In the genomic region with DNA sequence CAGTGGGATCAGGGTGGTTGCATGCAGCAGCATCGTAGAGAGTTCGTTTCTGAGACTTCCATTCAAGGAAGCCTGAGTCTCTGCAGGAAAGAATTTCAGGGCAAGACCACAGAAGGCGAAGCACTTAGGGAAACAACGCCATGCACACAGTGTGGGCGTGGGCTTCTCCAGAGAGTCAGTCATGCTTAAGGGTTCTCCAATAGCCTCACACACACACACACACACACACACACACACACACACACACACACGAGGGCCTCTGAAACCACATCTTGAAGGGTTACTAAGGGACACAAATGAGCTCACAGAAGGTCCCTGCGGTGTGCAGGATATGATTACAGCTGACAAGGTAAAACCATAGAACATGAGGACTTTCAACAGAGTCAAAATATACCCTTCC, we compare ENCODE assay signal across 27 mouse cellular contexts. TPM values are rescaled to one million over a fixed set of nuclear protein-coding genes. Genes with fewer than 3 reads are reported as not detected.
DNase-seq lines count a peak whose midpoint lies in the region; ATAC-seq and TF ChIP-seq lines count a peak whose summit lies in the region.
"Had no signal": no experiment of that assay in that cellular context is flagged by ENCODE, and none has a peak within 500 bp of the region (broad histone marks: within the 10 kb centered on the region; RNA-seq: fewer than 3 reads in every experiment).

No protein-coding gene starts in this region.

- 74% methylated on average over 7 of the region's 7 CpGs for WGBS in limb, embryonic 12.5 days
- 85% methylated on average over 7 of the region's 7 CpGs for WGBS in limb, embryonic 10.5 days
- WGBS in lung, postnatal 0 days: 61% methylated on average over 7 of the region's 7 CpGs
- 54% methylated on average over 7 of the region's 7 CpGs for WGBS in lung, adult 2 months
- 60% methylated on average over 7 of the region's 7 CpGs for WGBS in embryonic facial prominence, embryonic 14.5 days

- 0 out of 2 replicates have a peak, but pooled peaks have one; percentile 33 for TF ChIP-seq EP300 in lung, postnatal 0 days (IDR thresholded peaks at IDR 0.05)

- DNase-seq in limb, embryonic 10.5 days (ENCODE audit: low spot score): no peak
- peak; percentile 58 for DNase-seq in lung, postnatal 0 days (ENCODE audit: low spot score)
- no peak for DNase-seq in lung, adult 2 months
- DNase-seq in embryonic facial prominence, embryonic 14.5 days (ENCODE audit: low spot score): peak; percentile 52
- DNase-seq in lung, postnatal 25 days (ENCODE audit: low spot score): peak; percentile 17
- no peak for DNase-seq in layer of hippocampus, postnatal 10 days (ENCODE audit: low spot score in 2 of 2)
- no peak for DNase-seq in natural killer cell, adult 2 months (ENCODE audit: low spot score in 2 of 2)
- DNase-seq: adrenal gland, adult 2 months; adrenal gland, postnatal 14 days; cerebellum, adult 11 months; cerebellum, adult 2 months; cerebellum, adult 9-11 months; cerebellum, postnatal 25 days; gastrocnemius, postnatal 25 days; heart, adult 18-20 months; heart, postnatal 10 days; heart, postnatal 36 days had no signal

- no peak overlapping the region for H3K9ac ChIP-seq in limb, embryonic 12.5 days (replicated peaks)
- no peak overlapping the region for H3K9ac ChIP-seq in lung, postnatal 0 days (replicated peaks; ENCODE audit: low read depth)
- no peak overlapping the region for H3K9ac ChIP-seq in embryonic facial prominence, embryonic 14.5 days (ENCODE audit: low read depth, low read length)
- H3K9ac ChIP-seq: forebrain, embryonic 12.5 days; forebrain, embryonic 15.5 days; heart, embryonic 12.5 days; heart, embryonic 15.5 days; hindbrain, embryonic 13.5 days had no signal

- peak; percentile 47 for ATAC-seq in limb, embryonic 12.5 days (ENCODE audit: insufficient number of reproducible peaks, insufficient read depth, low FRiP score, low TSS enrichment, low read depth)
- peak; percentile 89 for ATAC-seq in lung, postnatal 0 days
- ATAC-seq in embryonic facial prominence, embryonic 14.5 days (ENCODE audit: low read depth): peak; percentile 66; the same call in 1 of the 2 replicates
- ATAC-seq: CD4-positive, CD25-positive, alpha-beta regulatory T cell, adult 4 months; forebrain, embryonic 15.5 days; hindbrain, embryonic 16.5 days had no signal

- no peak overlapping the region for H3K4me2 ChIP-seq in limb, embryonic 12.5 days
- H3K4me2 ChIP-seq in lung, postnatal 0 days (replicated peaks; ENCODE audit: low read depth, low read length): no peak overlapping the region
- H3K4me2 ChIP-seq in embryonic facial prominence, embryonic 14.5 days (ENCODE audit: low read depth, low read length): no peak overlapping the region
- H3K4me2 ChIP-seq: forebrain, embryonic 12.5 days; forebrain, embryonic 15.5 days; heart, embryonic 12.5 days; heart, embryonic 15.5 days; hindbrain, embryonic 13.5 days had no signal

- no peaks in the 10 kb centered on the region for H3K9me3 ChIP-seq in limb, embryonic 12.5 days
- no peaks in the 10 kb centered on the region for H3K9me3 ChIP-seq in limb, embryonic 10.5 days (replicated peaks)
- no peaks in the 10 kb centered on the region for H3K9me3 ChIP-seq in lung, postnatal 0 days (ENCODE audit: low read length)
- no peaks in the 10 kb centered on the region for H3K9me3 ChIP-seq in embryonic facial prominence, embryonic 14.5 days (ENCODE audit: control insufficient read depth, low read length)
- H3K9me3 ChIP-seq: forebrain, embryonic 12.5 days; forebrain, embryonic 15.5 days; heart, embryonic 15.5 days; hindbrain, embryonic 13.5 days had no signal

- H3K27me3 ChIP-seq in limb, embryonic 12.5 days: no peaks in the 10 kb centered on the region
- H3K27me3 ChIP-seq in limb, embryonic 10.5 days (ENCODE audit: low read depth, poor library complexity, severe bottlenecking): no peaks in the 10 kb centered on the region
- H3K27me3 ChIP-seq in lung, postnatal 0 days (replicated peaks; ENCODE audit: insufficient read depth, low read length): no peaks in the 10 kb centered on the region
- H3K27me3 ChIP-seq in embryonic facial prominence, embryonic 14.5 days (replicated peaks; ENCODE audit: control insufficient read depth, insufficient read depth, low read length): no peaks in the 10 kb centered on the region
- H3K27me3 ChIP-seq: forebrain, embryonic 12.5 days; forebrain, embryonic 15.5 days; heart, embryonic 12.5 days; heart, embryonic 15.5 days; hindbrain, embryonic 13.5 days had no signal

- no peak for TF ChIP-seq CTCF in lung, postnatal 0 days (IDR thresholded peaks at IDR 0.05)
- no peak for TF ChIP-seq CTCF in lung, adult 2 months (IDR thresholded peaks at IDR 0.05; ENCODE audit: insufficient read depth, low read length)

- no peak overlapping the region for H3K4me3 ChIP-seq in limb, embryonic 12.5 days (replicated peaks)
- no peak overlapping the region for H3K4me3 ChIP-seq in limb, embryonic 10.5 days
- no peak overlapping the region for H3K4me3 ChIP-seq in lung, postnatal 0 days (ENCODE audit: low read depth, low read length)
- H3K4me3 ChIP-seq in lung, adult 2 months (replicated peaks; ENCODE audit: extremely low read depth, low read depth, low read length): no peak overlapping the region
- H3K4me3 ChIP-seq in embryonic facial prominence, embryonic 14.5 days (ENCODE audit: low read depth, low read length): no peak overlapping the region
- H3K4me3 ChIP-seq: erythroblast, embryonic 14.5 days; forebrain, embryonic 12.5 days; forebrain, embryonic 15.5 days; heart, embryonic 12.5 days; heart, embryonic 15.5 days; hindbrain, embryonic 10.5 days; hindbrain, embryonic 13.5 days had no signal

- no peak for TF ChIP-seq POLR2A in lung, adult 2 months (IDR thresholded peaks at IDR 0.05; ENCODE audit: borderline replicate concordance, extremely low read depth, low read depth, low read length)

- H3K36me3 ChIP-seq in limb, embryonic 12.5 days: no peaks in the 10 kb centered on the region
- H3K36me3 ChIP-seq in limb, embryonic 10.5 days: no peaks in the 10 kb centered on the region
- H3K36me3 ChIP-seq in lung, postnatal 0 days (ENCODE audit: insufficient read depth, low read length): no peaks in the 10 kb centered on the region
- H3K36me3 ChIP-seq in embryonic facial prominence, embryonic 14.5 days (ENCODE audit: control insufficient read depth, insufficient read depth, low read length): no peaks in the 10 kb centered on the region
- H3K36me3 ChIP-seq: forebrain, embryonic 12.5 days; forebrain, embryonic 15.5 days; heart, embryonic 12.5 days; heart, embryonic 15.5 days; hindbrain, embryonic 10.5 days; hindbrain, embryonic 13.5 days had no signal

- peaks cover 5% of the 10 kb centered on the region for H3K4me1 ChIP-seq in limb, embryonic 12.5 days (replicated peaks)
- H3K4me1 ChIP-seq in limb, embryonic 10.5 days: no peaks in the 10 kb centered on the region
- no peaks in the 10 kb centered on the region for H3K4me1 ChIP-seq in lung, postnatal 0 days (ENCODE audit: insufficient read depth, low read depth, low read length)
- H3K4me1 ChIP-seq in lung, adult 2 months (ENCODE audit: control insufficient read depth, insufficient read depth, low read length): no peaks in the 10 kb centered on the region
- H3K4me1 ChIP-seq in embryonic facial prominence, embryonic 14.5 days (ENCODE audit: control insufficient read depth, insufficient read depth, low read length): peaks cover 15% of the 10 kb centered on the region; the same call in 1 of the 2 replicates
- H3K4me1 ChIP-seq: heart, embryonic 12.5 days; heart, embryonic 15.5 days had no signal

- H3K27ac ChIP-seq in limb, embryonic 12.5 days: no peak overlapping the region
- no peak overlapping the region for H3K27ac ChIP-seq in limb, embryonic 10.5 days
- no peak overlapping the region for H3K27ac ChIP-seq in lung, postnatal 0 days (ENCODE audit: low read length)
- H3K27ac ChIP-seq in embryonic facial prominence, embryonic 14.5 days (replicated peaks; ENCODE audit: low read depth, low read length): no peak overlapping the region
- H3K27ac ChIP-seq: forebrain, embryonic 12.5 days; forebrain, embryonic 15.5 days; heart, embryonic 15.5 days; hindbrain, embryonic 10.5 days; hindbrain, embryonic 13.5 days had no signal

RNA-seq across cellular contexts. Expression of gene Zfr, which starts 27.5 kb away (rescaled TPM):
- polyA plus RNA-seq in limb, embryonic 12.5 days (2016; fragmentation: Nextera tagmentation; extraction: Ambion mirVana): 113 and 121 TPM in 2 replicates
- polyA plus RNA-seq in limb, embryonic 10.5 days (2016; fragmentation: Nextera tagmentation; extraction: Ambion mirVana): 120 and 126 TPM in 2 replicates
- polyA plus RNA-seq in lung, postnatal 0 days (2015; fragmentation: Nextera tagmentation; extraction: Ambion mirVana): 91.9 and 102 TPM in 2 replicates
- polyA plus RNA-seq in lung, adult 2 months (2012; rRNA removed): 107 TPM in 2 replicates
- polyA plus RNA-seq in embryonic facial prominence, embryonic 14.5 days (2014; fragmentation: Nextera tagmentation; extraction: Ambion mirVana): 138 and 161 TPM in 2 replicates
- 100 to 1,000 TPM; 278 to 285 TPM for total RNA-seq in layer of hippocampus, postnatal 10 days (2021)

Comparison
In these comparisons a context has a peak if more than half of its experiments do, and no peak if none do; other contexts are left out.
1. DNase-seq: peak in lung, postnatal 0 days (single experiment), embryonic facial prominence, embryonic 14.5 days (single experiment) and lung, postnatal 25 days (single experiment); none in limb, embryonic 10.5 days (single experiment), lung, adult 2 months (single experiment), layer of hippocampus, postnatal 10 days (0 of 2) and natural killer cell, adult 2 months (0 of 2).
2. Peak in every context shown above with its lines, with median percentiles within 50 percentile points of each other: ATAC-seq.